Mouse (Mus musculus) large intestine, adult 2 months (tissue): ENCODE measurements around the gene Utp20. TPM values are rescaled to one million over a fixed set of nuclear protein-coding genes. Genes with fewer than 3 reads are reported as not detected.
"Not testable (repeated sequence)": the region's sequence is repeated elsewhere in the genome, so short reads cannot be mapped to it uniquely, and the experiment has no call there.

Experiments used
- DNase-seq: peaks from one replicate; pipeline ENCODE4 v3.0.0-alpha.2; 2012; ENCODE audit warnings: low read depth, low spot score
- WGBS: fragments of 180-500 bp; shearing (Covaris S2); methylation state at CpG from one replicate; pipeline ENCODE4 v1.1.7; 2018; 5-methylcytosine and 5-hydroxymethylcytosine counted together
- polyA plus RNA-seq: library from polyadenylated mRNA; depleted of rRNA; stranded (reverse); fragments of >200 nt; gene quantifications from 2 replicates; pipeline ENCODE4 v1.2.3, GENCODE M21; 2012

The Utp20 gene
- polyA plus RNA-seq, 1 experiment, result 5.5 TPM

- no peak for DNase-seq
Observed at GRCm38 (mm10) chr10:88793671-88794070, 32.9 kb downstream of the Utp20 start.

GRCm38 (mm10) chr10:88784513-88784931 is 42.1 kb downstream of the Utp20 start:
- DNase-seq, result peak; percentile 73
- 25% methylated on average over 5 of the region's 5 CpGs for WGBS

DNA sequence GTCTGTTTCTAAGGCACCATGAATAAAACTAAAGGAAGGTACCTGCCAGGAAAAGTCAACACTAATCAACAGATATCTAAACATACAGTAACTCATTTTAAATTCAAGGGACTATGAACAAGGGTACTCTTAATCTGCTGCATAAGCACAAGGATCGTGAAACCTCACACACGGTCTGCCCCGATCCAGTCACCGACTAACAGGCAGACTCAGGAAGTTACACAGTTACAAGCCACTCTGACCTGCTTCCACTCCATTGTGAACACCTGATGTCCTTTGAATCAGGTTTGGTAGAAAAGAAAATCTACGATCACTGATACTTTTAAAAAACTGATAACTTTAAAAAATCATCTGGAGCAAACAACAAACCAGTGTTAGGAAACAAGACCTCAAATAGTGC is 42.7 kb downstream of the Utp20 start:
- 49% methylated on average over 5 of the region's 5 CpGs for WGBS
- no peak for DNase-seq

GRCm38 (mm10) chr10:88783135-88783534 is 43.5 kb downstream of the Utp20 start:
- WGBS, result 95% methylated on average over 2 of the region's 2 CpGs
- not testable (repeated sequence) for DNase-seq

DNA sequence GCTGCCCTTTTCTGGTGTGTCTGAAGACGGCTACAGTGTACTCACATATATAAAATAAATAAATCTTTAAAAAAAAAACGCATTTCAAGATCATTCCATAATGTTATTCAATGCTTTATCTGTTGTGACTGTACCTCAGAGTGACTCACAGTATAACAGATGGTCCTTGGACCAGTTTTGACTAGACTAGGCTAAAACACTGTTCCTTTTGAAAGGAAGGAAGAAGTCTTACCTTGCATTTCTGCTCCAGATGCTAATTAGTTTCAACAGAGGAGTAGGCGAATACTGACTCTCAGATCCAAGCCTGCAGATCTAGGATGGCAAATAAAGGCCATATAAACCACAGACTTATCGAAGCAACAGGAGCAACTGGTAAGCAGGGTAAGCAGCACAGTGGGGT is 45.9 kb downstream of the Utp20 start:
- 70% methylated on average over 4 of the region's 4 CpGs for WGBS
- no peak for DNase-seq

GRCm38 (mm10) chr10:88776206-88776605 is 50.4 kb downstream of the Utp20 start:
- 86% methylated on average over 6 of the region's 6 CpGs for WGBS

DNA sequence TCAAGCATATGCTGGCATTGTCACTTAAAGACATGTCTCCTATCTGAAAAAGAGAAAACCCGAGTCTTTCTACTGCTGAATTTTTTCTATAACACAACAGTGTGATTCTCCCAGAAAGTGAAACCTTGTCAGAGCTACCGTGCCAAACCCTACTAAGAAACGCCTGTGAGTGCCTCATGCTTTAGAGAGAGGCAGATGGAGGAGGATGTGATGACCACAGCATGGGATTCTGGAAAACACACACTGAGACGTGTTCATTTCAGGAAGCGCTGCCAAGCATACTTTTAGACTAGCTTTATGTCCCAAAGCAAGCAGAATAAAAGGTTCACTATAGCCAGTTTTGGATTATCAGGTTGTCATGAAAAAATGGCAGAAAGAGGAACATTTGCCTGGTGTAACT is 53.6 kb downstream of the Utp20 start:
- not testable (repeated sequence) for DNase-seq
- 85% methylated on average over 5 of the region's 5 CpGs for WGBS

More at GRCm38 (mm10) chr10:88776206-88776605, 50.4 kb downstream of the Utp20 start:
- no peak for DNase-seq

- WGBS, result 97% methylated on average over 7 of the region's 7 CpGs
- DNase-seq, result no peak
Observed at GRCm38 (mm10) chr10:88769676-88770075, 56.9 kb downstream of the Utp20 start.

GRCm38 (mm10) chr10:88768961-88769360 is 57.6 kb downstream of the Utp20 start:
- no peak for DNase-seq
- WGBS, result 86% methylated on average over 5 of the region's 5 CpGs

GRCm38 (mm10) chr10:88765431-88766142 is 61.0 kb downstream of the Utp20 start:
- 79% methylated on average over 15 of the region's 15 CpGs for WGBS
- DNase-seq, result no peak

GRCm38 (mm10) chr10:88761524-88762212 is 64.9 kb downstream of the Utp20 start:
- 91% methylated on average over 13 of the region's 13 CpGs for WGBS
- DNase-seq, result no peak

DNA sequence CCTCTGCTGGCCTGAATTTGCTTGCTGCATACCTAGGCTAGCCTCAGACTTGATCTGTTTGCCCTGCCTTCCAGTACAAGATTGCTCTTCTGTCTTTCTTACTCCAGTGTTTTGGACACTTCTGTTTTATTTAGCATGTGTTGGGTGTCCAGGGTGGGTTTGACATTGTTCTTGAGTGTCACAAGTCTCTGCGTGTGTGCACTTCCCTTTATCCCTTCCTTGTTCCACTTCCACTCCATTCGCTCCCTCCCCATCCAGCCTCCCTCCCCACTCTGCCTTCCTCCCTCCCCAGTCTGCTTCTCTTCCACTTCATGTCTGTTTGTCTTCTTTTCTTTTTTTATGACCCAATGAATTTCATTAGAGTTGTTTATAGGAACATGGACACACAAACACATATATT is 85.2 kb downstream of the Utp20 start:
- 75% methylated on average over 2 of the region's 2 CpGs for WGBS

GRCm38 (mm10) chr10:88740781-88741180 is 85.8 kb downstream of the Utp20 start:
- no peak for DNase-seq
- 69% methylated on average over 5 of the region's 5 CpGs for WGBS

More for the DNA sequence above, 85.2 kb downstream of the Utp20 start:
- no peak for DNase-seq

DNA sequence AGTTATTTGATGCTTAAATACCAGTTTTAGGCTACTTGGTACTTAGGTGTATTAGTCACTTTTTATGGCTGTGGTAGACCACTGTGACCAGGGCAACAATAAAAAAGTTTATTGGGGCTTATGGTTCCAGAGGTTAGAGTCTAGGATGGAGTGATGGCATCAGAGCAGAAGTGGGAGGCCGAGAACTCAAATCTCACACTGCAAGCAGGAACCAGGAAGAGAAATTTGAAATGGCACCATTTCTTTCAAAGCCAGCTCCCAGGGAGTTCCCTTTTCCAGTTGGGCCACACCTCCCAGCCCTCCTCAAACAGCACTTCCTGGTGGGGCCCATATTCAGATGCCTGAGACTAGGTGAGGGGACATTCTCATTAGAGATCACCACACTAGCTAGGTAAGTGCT is 86.8 kb downstream of the Utp20 start:
- DNase-seq, result peak; percentile 59
- 25% methylated on average over 1 of the region's 1 CpGs for WGBS

- WGBS, result 92% methylated on average over 8 of the region's 8 CpGs
- not testable (repeated sequence) for DNase-seq
Observed at GRCm38 (mm10) chr10:88739074-88739473, 87.5 kb downstream of the Utp20 start.

GRCm38 (mm10) chr10:88732309-88732622 is 94.3 kb downstream of the Utp20 start:
- DNase-seq, result peak; percentile 50
- WGBS, result under 1% methylated on average over 6 of the region's 6 CpGs

GRCm38 (mm10) chr10:88731496-88732308 is 94.9 kb downstream of the Utp20 start:
- under 1% methylated on average over 61 of the region's 61 CpGs for WGBS
- no peak for DNase-seq

DNA sequence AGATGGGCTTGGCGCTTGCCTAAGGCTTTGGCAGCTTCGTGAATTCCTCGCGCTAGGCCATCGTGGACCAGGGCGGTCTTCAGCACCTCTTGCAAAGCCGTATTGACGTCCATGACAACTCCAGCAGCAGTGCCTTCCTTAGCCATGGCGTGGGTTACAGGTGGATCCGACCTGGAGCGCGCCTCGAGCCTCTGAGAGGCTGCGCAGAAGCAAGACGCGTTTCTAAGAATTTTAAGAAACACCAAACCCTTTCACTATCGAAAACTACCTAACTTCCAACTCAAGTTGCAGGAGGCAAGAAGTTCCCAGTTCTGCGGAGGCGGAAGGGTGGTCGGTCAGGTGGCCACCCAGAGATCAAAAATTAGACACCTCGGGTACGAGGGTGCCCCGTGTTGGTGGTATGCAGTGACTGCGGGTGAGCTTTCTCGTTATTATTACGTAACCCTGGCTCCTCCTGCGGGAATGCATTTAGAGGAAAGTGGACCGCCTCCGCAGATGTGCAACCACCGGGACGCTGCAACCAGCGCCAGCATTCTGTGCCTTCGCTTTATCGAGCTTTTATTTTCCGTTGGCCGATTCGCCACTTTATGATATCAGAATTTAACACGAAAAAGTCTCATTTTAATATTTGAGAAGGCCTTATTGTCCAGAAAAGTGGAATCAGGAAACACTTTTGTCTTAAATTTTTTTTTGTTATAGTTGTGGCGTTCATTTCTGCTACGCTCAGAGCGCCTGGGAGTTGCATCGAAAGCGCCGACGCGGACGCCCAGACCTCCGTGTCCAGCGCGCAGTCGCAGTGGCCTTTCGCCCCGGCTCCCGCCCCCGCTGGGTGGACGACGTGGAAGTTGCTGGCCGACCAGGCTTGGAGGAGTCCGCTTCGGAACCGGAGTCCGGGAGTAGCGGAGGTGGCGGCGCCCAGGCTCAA is 95.8 kb downstream of the Utp20 start, which contains the start of gene Arl1:
TSS of gene Arl1 (plus strand) at position 288 of the 925 bp plus-strand sequence.
- DNase-seq, result peak; percentile 85
- WGBS, result under 1% methylated on average over 65 of the region's 65 CpGs

DNA sequence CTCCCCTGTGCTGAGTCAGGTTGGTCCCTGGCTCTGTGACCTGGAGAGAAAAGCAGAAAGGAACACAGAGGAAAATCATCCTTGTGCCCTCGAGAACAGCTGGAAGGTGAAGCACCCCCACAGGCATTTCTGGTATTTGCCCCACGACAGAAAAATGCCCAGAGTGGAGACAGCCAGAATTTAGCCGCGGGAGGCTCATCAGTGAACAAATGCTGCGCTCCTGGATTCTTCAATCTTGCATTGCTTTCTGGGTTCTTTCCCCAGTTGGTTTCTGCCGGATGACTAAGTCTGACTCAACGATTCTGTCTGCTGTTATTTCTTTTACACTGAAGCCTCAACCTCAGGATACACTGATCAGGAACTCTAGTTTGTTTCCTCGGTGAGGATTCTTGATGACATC is 98.4 kb downstream of the Utp20 start:
- DNase-seq, result no peak
- WGBS, result 70% methylated on average over 8 of the region's 8 CpGs
